Mouse (Mus musculus): ENCODE measurements around the gene Comt.

The Comt gene

GRCm38 (mm10) chr16:18436128-18436527 lies 9.5 kb upstream of the Comt start:
- DNase-seq (ENCODE audit: inconsistent age in 2 of 2, low spot score in 1 of 2) = peak in 1 of 2 experiments; percentile 14

- peak; percentile 80 to 88 for DNase-seq (ENCODE audit: inconsistent age in 2 of 2, low spot score in 1 of 2)
Measured at GRCm38 (mm10) chr16:18433341-18433920, 6.8 kb upstream of the Comt start.

GRCm38 (mm10) chr16:18430641-18431212 lies 4.1 kb upstream of the Comt start:
- peak; percentile 13 to 68 for DNase-seq (ENCODE audit: inconsistent age in 2 of 2, low spot score in 1 of 2)

- DNase-seq (ENCODE audit: inconsistent age in 2 of 2, low spot score in 1 of 2) = peak in 1 of 2 experiments; percentile 64
Measured at GRCm38 (mm10) chr16:18429641-18430040, 3.0 kb upstream of the Comt start.

- no peak for DNase-seq (ENCODE audit: inconsistent age in 2 of 2, low spot score in 1 of 2)
Measured at GRCm38 (mm10) chr16:18428516-18429042, 1.9 kb upstream of the Comt start.

GRCm38 (mm10) chr16:18428011-18428515 lies 1.4 kb upstream of the Comt start:
- peak in 1 of 2 experiments; percentile 67 for DNase-seq (ENCODE audit: inconsistent age in 2 of 2, low spot score in 1 of 2)

- peak; percentile 89 to 95 for DNase-seq (ENCODE audit: inconsistent age in 2 of 2, low spot score in 1 of 2)
Measured at GRCm38 (mm10) chr16:18426215-18426791, 349 bp downstream of the Comt start, which contains the start of gene Txnrd2. Txnrd2 (plus strand) TSS chr16:18426384.

- peak in 1 of 2 experiments; percentile 77 for DNase-seq (ENCODE audit: inconsistent age in 2 of 2, low spot score in 1 of 2)
Measured at GRCm38 (mm10) chr16:18425475-18426214, 1.0 kb downstream of the Comt start.

GRCm38 (mm10) chr16:18424364-18425045 lies 2.1 kb downstream of the Comt start:
- peak in 1 of 2 experiments; percentile 77 for DNase-seq (ENCODE audit: inconsistent age in 2 of 2, low spot score in 1 of 2)

GRCm38 (mm10) chr16:18423915-18424265 lies 2.8 kb downstream of the Comt start:
- DNase-seq (ENCODE audit: inconsistent age in 2 of 2, low spot score in 1 of 2) = peak in 1 of 2 experiments; percentile 56

GRCm38 (mm10) chr16:18423203-18423914 lies 3.3 kb downstream of the Comt start:
- DNase-seq (ENCODE audit: inconsistent age in 2 of 2, low spot score in 1 of 2) = peak in 1 of 2 experiments; percentile 67

- peak in 1 of 2 experiments; percentile 56 for DNase-seq (ENCODE audit: inconsistent age in 2 of 2, low spot score in 1 of 2)
Measured at GRCm38 (mm10) chr16:18420571-18420970, 6.1 kb downstream of the Comt start.

GRCm38 (mm10) chr16:18419603-18420026 lies 7.0 kb downstream of the Comt start:
- DNase-seq (ENCODE audit: inconsistent age in 2 of 2, low spot score in 1 of 2) = no peak

GRCm38 (mm10) chr16:18418756-18419602 lies 7.7 kb downstream of the Comt start:
- DNase-seq (ENCODE audit: inconsistent age in 2 of 2, low spot score in 1 of 2) = no peak

GRCm38 (mm10) chr16:18417491-18417890 lies 9.2 kb downstream of the Comt start:
- DNase-seq (ENCODE audit: inconsistent age in 2 of 2, low spot score in 1 of 2) = no peak

GRCm38 (mm10) chr16:18416837-18417236 lies 9.8 kb downstream of the Comt start:
- no peak for DNase-seq (ENCODE audit: inconsistent age in 2 of 2, low spot score in 1 of 2)

GRCm38 (mm10) chr16:18416094-18416761 lies 10.4 kb downstream of the Comt start:
- peak; percentile 73 to 94 for DNase-seq (ENCODE audit: inconsistent age in 2 of 2, low spot score in 1 of 2)

GRCm38 (mm10) chr16:18413032-18413816 lies 13.4 kb downstream of the Comt start:
- DNase-seq (ENCODE audit: inconsistent age in 2 of 2, low spot score in 1 of 2) = no peak
